Mouse (Mus musculus) urinary bladder, adult 18-20 months (tissue): ENCODE results near the gene Hoxa6.
A peak's percentile ranks its signal among the peaks of the same experiment; 100 is the strongest.

Source experiments
- DNase-seq, 2 experiments: peaks; one replicate each; pipeline ENCODE4 v3.0.0; 2022; ENCODE audit warnings: low spot score in 2 of 2, mixed read lengths in 2 of 2

Hoxa6 gene

GRCm38 (mm10) chr6:52208072-52208867, at the start of gene Hoxa6:
Gene Hoxa6, minus strand, starts transcription at chr6:52208722.
- peak in 1 of 2 experiments; percentile 30 for DNase-seq

GRCm38 (mm10) chr6:52256956-52257355, 48.4 kb upstream of the Hoxa6 start:
- peak; percentile 73 to 76 for DNase-seq

DNA sequence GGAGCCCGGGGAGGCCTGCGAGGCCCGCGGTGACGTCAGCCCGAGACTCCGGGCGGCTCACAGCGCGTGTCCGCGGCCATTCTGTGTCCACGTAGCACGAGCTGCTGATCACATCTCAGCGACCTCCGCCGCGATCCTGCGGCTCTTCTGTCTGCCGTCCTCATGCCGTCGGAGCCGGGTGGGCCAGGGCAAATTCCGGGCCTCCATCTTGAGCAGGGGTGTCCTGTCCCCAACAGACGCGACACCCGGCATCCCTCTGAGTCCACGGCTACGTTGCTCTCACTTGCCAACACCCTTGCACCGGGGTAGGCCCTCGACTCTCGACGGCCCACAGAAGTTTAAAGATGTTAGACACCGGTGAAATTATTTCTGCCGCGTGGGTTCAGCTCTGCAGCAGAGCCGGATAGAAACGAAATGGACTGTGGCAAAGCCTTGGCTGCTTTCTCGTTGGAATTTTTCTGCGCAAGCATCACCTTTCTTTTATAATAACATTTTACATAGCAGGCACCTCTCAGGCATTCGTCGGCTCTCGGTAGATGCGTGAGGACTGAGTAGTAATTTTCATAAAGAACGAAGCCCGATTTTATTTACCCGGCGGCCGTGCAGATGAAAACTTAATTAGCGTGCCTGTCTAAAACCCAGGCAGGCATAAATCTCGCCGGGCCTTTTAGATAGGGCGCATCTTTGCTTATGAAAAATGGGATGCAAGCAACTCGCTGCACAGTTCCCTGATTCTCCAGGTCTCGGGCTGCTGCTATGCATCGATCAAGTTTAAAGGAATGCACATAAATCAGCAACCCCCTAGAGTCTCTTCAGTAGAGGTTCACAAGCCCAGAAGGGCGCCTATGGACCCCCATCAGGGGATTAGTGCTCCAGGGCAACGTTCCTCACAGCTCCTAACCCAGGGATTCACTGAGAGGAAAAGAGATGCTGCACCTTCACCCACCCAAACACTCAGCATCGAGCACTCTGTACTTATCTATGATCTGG, 45.3 kb upstream of the Hoxa6 start:
- peak in 1 of 2 experiments; percentile 73 for DNase-seq

- peak in 1 of 2 experiments; percentile 71 for DNase-seq
Observed at GRCm38 (mm10) chr6:52252775-52253376, 44.4 kb upstream of the Hoxa6 start.

- peak in 1 of 2 experiments; percentile 59 for DNase-seq
Observed at GRCm38 (mm10) chr6:52252016-52252774, 43.7 kb upstream of the Hoxa6 start.

DNA sequence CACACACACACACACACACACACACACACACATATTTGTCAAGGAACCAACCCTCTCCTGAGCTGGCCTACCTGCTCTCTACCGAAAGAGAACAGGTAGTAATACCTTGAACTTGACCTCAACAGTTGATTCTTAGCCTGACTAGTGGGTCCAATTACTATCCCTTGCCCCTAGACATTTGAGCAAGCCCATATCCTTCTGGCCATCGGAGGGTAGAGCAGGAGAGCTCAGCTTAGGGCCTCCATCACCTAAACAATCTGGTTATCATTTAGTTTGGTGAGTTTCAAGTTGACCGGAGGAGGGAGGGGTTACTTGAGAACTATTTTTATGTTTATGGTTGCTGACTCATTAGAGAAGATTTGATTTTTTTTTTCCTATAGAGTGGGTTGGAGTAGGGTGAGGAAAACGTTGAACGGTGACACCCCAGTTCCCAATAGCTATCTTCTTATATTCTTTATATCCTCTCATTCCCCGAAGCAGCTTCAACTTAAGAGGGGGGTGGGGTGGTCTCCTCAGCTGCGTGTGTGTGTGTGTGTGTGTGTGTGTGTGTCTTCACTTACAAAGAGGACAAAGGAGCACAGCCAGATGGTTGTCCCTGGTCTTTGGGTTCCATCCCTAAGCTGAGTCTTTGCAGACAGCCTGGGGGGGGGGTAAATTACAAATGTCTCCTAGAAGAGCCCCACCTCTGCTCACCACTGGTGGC, 42.8 kb upstream of the Hoxa6 start:
- peak in 1 of 2 experiments; percentile 10 for DNase-seq

DNA sequence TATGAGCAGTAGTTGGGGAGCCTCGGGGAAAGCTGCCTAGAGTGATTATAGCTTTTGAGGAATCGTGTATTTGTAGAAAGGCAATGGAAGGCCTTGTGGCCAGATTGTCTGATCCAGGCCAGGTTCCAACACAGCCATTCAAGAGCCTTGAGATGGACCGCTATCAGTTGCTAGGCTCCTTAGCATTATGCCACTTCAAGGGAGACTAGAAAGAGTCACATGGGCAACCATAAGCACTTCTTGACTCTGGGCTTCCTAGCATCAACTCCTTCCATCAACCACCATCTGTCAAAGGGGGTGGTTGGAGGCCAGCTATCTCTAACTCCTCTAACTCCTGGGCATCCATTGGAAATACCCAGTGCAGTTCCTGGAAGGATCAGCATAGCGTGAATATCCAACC, 41.3 kb upstream of the Hoxa6 start:
- peak in 1 of 2 experiments; percentile 39 for DNase-seq

DNA sequence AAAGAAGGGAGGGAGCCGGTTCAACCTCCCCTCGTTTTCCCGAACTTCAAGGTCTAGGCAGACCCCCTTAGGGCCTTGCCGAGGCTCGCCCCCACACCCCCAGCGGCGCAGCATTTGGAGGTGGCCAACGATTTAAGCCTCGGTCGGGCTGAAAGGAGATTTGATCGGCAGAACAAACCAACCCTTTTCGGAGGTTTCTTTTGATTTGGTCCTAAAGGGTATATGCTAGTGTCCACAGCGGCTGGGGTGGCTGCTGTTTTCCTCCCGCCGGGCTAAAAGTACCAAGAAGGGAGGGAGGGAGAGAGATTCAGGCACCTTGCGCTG, 40.9 kb upstream of the Hoxa6 start:
- peak in 1 of 2 experiments; percentile 49 for DNase-seq

DNA sequence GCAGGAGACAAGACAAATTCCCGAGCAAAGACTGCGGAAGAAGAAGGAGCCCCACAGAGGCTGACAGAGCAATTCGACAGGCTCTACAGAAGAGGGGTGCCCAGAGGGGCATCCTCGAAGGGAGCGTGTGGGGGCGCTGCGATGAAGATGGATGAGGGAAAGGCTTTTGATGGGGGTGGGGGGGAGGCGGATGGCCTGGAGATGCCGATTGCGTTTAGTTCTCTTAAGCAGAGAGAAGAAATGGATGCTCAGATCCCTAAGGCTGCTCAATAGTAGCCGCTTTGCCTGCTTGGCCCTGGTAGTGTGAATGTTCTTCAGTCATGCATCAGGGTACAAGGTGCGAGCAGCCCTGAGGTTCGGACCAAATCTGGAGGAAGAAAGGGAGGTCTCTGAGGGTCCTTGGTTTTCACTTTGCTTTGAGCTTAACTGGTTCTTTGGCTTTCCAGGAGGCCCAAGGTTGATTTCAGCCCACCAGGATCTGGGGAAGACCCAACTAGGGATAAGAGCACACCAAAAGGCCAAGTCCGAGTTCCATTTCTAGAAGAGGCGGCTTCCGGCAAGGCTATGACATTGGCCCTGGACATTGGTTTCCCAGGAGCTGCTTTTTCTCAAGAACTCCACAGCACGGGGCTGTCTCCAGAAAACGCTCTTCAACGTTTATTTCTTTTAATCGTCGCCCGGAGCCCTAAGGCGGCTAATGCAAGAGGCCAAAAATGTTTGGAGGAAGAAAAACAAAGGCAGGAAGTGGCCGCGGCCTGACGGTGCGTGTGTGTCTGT, 40.3 kb upstream of the Hoxa6 start:
- peak; percentile 38 to 43 for DNase-seq

DNA sequence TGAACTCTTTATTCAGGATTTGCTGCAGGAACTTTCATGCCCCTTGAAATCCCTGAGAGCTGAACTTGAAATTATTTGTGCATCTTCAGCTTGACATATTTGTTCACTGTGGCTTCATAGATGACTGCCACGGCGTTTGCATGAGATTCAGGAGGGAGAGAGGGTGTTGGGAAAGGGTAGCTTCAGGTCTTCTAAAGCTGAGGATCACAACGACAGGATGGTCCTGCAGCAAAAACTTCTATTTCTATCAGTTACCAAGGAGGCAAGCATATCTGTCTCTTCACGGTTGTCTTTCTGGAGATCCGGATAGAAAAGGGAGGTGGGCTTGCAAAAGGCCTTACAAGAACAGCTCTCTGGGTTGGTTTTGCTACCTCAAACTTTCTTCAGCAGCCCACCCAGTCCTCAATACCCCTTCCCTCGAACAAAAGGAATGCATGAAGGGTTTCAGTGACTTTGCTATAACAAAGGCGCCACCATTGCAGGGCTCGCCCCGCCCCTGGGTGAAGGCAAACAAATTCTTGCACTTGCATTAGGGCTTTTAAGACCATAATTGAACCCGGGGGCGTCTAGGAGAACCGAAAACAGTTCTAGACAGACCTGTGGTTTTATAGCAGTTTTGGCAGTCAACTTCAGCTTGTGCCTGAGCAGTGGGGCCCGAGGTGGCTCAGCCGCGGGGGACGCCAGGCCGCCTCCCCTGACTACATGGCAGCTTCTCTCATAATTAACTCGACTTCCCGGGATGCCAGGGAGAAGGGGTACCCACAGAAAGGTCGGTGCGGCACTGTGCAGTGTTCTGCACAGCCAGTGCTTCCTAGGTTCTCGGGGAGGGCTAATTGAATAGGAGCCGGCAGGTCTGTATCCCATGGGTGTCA, 39.5 kb upstream of the Hoxa6 start:
- DNase-seq = peak; percentile 15 to 54

DNA sequence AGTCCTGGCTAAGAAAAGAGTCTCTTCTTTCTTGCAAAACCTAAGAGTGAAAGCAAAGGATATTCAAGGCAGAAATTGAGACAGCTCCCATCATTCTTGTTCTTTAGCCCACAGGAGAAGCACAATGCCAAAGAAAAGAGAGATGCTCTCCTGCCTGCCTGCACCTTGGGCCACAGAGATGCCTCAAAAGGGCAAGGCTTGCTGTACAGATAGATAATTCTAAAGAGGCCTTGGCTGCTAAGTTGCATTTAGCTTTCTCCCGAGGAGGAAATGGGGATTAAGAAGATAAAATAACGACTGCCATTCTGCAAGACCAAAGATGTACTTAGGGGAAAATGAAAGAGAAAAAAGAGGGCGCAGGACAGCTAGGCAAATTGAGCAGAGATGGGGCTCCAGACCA, 38.4 kb upstream of the Hoxa6 start:
- DNase-seq = peak in 1 of 2 experiments; percentile 26

DNA sequence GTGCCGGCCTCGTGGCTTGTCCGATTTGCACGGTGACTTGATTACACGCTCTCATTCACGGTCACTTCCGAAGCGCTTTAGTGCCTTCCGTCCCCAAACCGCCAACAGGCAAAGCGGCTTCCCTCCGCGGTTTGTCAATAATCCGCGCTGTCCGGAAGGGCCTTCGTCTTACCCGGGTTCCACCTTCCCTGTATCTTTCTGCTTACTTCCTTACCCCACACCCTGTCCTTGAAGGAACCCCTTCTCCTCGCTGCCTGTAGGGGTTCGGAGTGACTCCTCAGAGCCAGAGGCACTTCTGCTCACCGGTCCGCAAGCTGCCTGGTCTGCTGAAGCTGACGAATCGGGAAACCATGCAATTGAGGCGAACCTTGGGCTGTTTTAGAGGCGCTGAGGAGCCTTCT, 37.9 kb upstream of the Hoxa6 start:
- peak; percentile 24 to 58 for DNase-seq

GRCm38 (mm10) chr6:52245757-52246142, 37.2 kb upstream of the Hoxa6 start, which contains the start of gene Hoxa11:
Gene Hoxa11, minus strand, starts transcription at chr6:52245810.
- DNase-seq = peak in 1 of 2 experiments; percentile 79

GRCm38 (mm10) chr6:52245040-52245756, 36.7 kb upstream of the Hoxa6 start:
- DNase-seq = peak; percentile 48 to 67

DNA sequence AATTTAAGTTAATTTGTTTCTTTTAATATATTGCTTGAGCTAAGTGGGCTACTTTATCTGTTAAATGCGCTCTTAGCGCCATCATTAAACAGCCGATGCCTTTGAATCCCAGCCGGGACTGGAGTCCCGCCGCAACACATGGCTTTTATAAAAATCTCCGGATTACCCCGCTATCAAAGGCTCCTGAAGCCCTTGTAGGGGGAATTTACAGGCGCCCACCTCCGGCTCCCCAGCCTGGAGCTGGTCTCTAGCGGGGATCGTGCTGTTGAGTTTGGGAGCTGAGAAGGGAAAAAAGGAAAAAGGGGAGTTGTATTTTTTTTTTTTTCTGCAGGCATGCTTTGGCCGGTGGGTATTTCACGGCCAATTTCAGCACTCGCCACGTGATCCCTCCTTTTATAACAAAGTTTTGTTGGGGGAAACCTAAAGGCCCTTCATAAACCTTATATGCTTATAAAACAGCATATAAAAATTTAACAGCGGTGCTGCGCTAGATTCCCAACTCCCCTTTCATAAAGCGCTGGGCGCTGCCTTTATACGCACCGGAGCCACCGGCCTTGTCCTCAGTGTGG, 36.0 kb upstream of the Hoxa6 start:
- peak in 1 of 2 experiments; percentile 28 for DNase-seq

DNA sequence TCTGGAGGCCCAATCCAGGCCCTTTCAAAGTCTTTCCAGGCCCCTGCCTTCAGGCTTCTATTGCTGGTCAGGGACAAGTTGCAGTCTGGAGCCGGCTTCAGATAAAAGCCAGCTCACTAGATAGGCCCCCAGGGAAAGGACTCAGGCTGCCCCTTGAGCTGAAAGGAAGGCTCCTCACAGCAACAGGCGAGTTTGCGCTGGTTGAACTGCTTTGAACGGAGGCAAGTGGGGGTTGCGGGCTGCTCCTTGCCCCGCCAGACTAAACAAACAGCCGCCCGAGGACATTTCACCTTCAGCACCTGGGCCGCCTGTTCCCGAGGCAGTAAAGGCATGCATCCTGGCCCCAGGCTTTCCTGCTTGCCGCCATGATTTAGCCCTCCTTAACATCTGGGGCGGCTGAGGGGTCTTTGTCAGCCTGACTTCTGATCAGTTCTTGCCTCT, 35.2 kb upstream of the Hoxa6 start:
- peak in 1 of 2 experiments; percentile 60 for DNase-seq

- peak in 1 of 2 experiments; percentile 14 for DNase-seq
Observed at GRCm38 (mm10) chr6:52242801-52243332, 34.3 kb upstream of the Hoxa6 start.
